8 mouse cellular contexts compared by ENCODE assay signal in the genomic region with DNA sequence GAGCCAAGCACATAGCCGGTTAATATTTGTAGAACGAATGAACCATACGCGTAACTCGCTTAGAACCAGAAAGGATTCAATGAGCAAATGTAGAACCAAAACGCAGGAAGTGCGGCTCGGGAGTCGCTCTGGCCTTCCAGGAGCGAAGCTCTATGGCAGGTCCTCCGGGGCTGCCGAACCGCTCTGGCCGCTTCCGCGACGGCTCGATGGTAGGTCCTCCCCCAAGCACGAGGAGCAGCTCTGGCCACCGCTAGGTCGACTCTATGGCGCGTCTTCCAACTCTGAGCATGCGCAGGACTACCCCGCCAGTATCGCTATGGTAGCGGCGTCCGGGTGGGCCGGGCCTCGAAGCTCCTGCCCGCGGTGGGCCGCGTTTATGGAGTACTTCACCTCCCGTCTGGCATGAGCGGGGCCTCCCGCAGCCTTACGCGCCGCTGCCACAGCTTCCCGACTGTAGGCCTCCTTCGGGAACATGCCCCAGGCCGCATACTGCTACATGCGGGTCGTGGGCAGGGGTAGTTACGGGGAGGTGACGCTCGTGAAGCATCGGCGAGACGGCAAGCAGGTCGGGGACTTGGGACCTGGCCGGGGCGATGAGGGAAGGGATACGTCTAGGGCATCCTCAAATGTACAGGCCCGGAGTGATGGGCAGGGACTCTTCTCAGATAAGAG. TPM values are rescaled to one million over a fixed set of nuclear protein-coding genes. Genes with fewer than 3 reads are reported as not detected.
DNase-seq lines count a peak whose midpoint lies in the region; ATAC-seq and TF ChIP-seq lines count a peak whose summit lies in the region.

A gene (plus strand): TSS at position 224 of the 672 bp plus-strand sequence.

- peak within 1 kb of the TSS; percentile 64 for H3K4me2 ChIP-seq in forebrain, postnatal 0 days (ENCODE audit: low read depth)
- H3K4me2 ChIP-seq in lung, embryonic 15.5 days: peak within 1 kb of the TSS; percentile 81

- TF ChIP-seq RAD21 in MEL (IDR thresholded peaks at IDR 0.05; ENCODE audit: low read depth, low read length): no peak

- peak within 1 kb of the TSS; percentile 75 to 85 for H3K4me3 ChIP-seq in MEL (ENCODE audit: control insufficient read depth in 1 of 2, insufficient read depth in 1 of 2, low read depth in 2 of 2, low read length in 2 of 2)
- H3K4me3 ChIP-seq in cerebellum, adult 2 months (replicated peaks; ENCODE audit: insufficient read depth, low read depth, low read length): peak within 1 kb of the TSS; percentile 82
- peak within 1 kb of the TSS; percentile 71 for H3K4me3 ChIP-seq in forebrain, postnatal 0 days (ENCODE audit: low read depth, low read length)
- peak within 1 kb of the TSS; percentile 87 for H3K4me3 ChIP-seq in lung, embryonic 15.5 days

- TF ChIP-seq POLR2A in MEL (IDR thresholded peaks at IDR 0.05; ENCODE audit: control insufficient read depth in 1 of 2, insufficient read depth in 1 of 2, low read depth in 1 of 2, low read length in 2 of 2, poor library complexity in 1 of 2): peak; percentile 53 to 90; a peak in 3 of 4 replicates
- peak; percentile 69; the same call in 1 of the 2 replicates for TF ChIP-seq POLR2A in cerebellum, adult 2 months (IDR thresholded peaks at IDR 0.05; ENCODE audit: borderline replicate concordance, insufficient read depth, low read length)

- whole genome bisulfite sequencing in cerebellum, adult 2 months: under 1% methylated on average over 57 of the region's 57 CpGs
- 2% methylated on average over 57 of the region's 57 CpGs for WGBS in forebrain, postnatal 0 days
- WGBS in lung, embryonic 15.5 days: under 1% methylated on average over 57 of the region's 57 CpGs

- 0 out of 4 replicates have a peak, but pooled peaks cover 0 to 2% of the 10 kb centered on the region in 2 experiments for H3K36me3 ChIP-seq in MEL (ENCODE audit: control insufficient read depth in 1 of 2, insufficient read depth in 2 of 2, low read length in 2 of 2)
- H3K36me3 ChIP-seq in forebrain, postnatal 0 days (ENCODE audit: insufficient read depth): peaks cover 3% of the 10 kb centered on the region; the same call in 1 of the 2 replicates
- H3K36me3 ChIP-seq in lung, embryonic 15.5 days: no peaks in the 10 kb centered on the region

- peaks cover 0 to 3% of the 10 kb centered on the region in 2 experiments; a peak in 3 of 4 replicates for H3K4me1 ChIP-seq in MEL (ENCODE audit: control insufficient read depth in 1 of 2, insufficient read depth in 2 of 2, low read length in 2 of 2)
- H3K4me1 ChIP-seq in cerebellum, adult 2 months (ENCODE audit: control insufficient read depth, insufficient read depth, low read length): no peaks in the 10 kb centered on the region
- peaks cover 4% of the 10 kb centered on the region; the same call in 1 of the 2 replicates for H3K4me1 ChIP-seq in forebrain, postnatal 0 days (ENCODE audit: insufficient read depth)
- peaks cover 4% of the 10 kb centered on the region; the same call in 1 of the 2 replicates for H3K4me1 ChIP-seq in lung, embryonic 15.5 days

- peak within 1 kb of the TSS; percentile 86 for H3K27ac ChIP-seq in MEL (ENCODE audit: control insufficient read depth, low read depth, low read length)
- peak within 1 kb of the TSS; percentile 37 for H3K27ac ChIP-seq in cerebellum, adult 2 months (ENCODE audit: insufficient read depth, low read length)
- H3K27ac ChIP-seq in forebrain, postnatal 0 days (ENCODE audit: low read depth, low read length): peak within 1 kb of the TSS; percentile 79
- peak within 1 kb of the TSS; percentile 57 for H3K27ac ChIP-seq in lung, embryonic 15.5 days

- no peaks in the 10 kb centered on the region; the same call in 1 of the 2 replicates for H3K79me2 ChIP-seq in MEL (ENCODE audit: control insufficient read depth, insufficient read depth, low read length, poor library complexity)

- peak; percentile 98 for DNase-seq in MEL (ENCODE audit: low read depth, low spot score)
- DNase-seq in cerebellum, adult 2 months: peak; percentile 97 to 98
- DNase-seq in forebrain, postnatal 0 days: peak; percentile 98
- DNase-seq in heart, postnatal 4 days: peak; percentile 97
- peak; percentile 95 to 97 for DNase-seq in layer of hippocampus, adult 8-10 months (ENCODE audit: low spot score in 2 of 2)
- peak; percentile 96 for DNase-seq in ovary, adult 18-20 months (ENCODE audit: low spot score)
- DNase-seq in thymus, postnatal 0 days (ENCODE audit: low spot score): peak; percentile 97

- 0 out of 4 replicates have a peak, but pooled peaks of 1 of the 2 experiments have one; percentile 13 for TF ChIP-seq EP300 in MEL (IDR thresholded peaks at IDR 0.05; ENCODE audit: low read depth in 1 of 2, low read length in 2 of 2)

- peak; percentile 100 for ATAC-seq in forebrain, postnatal 0 days
- peak; percentile 99 for ATAC-seq in lung, embryonic 15.5 days (ENCODE audit: borderline replicate concordance, extremely low read depth, low FRiP score, low TSS enrichment)

- H3K27me3 ChIP-seq in MEL (ENCODE audit: control insufficient read depth in 1 of 2, insufficient read depth in 2 of 2, low read length in 2 of 2): no peaks in the 10 kb centered on the region
- no peaks in the 10 kb centered on the region for H3K27me3 ChIP-seq in cerebellum, adult 2 months (ENCODE audit: control insufficient read depth, insufficient read depth, low read length)
- H3K27me3 ChIP-seq in forebrain, postnatal 0 days (ENCODE audit: insufficient read depth, low read length): no peaks in the 10 kb centered on the region
- no peaks in the 10 kb centered on the region for H3K27me3 ChIP-seq in lung, embryonic 15.5 days

- peak within 1 kb of the TSS; percentile 81 for H3K9ac ChIP-seq in MEL (ENCODE audit: control insufficient read depth, low read depth, low read length, poor library complexity, severe bottlenecking)
- peak within 1 kb of the TSS; percentile 78 for H3K9ac ChIP-seq in forebrain, postnatal 0 days
- peak within 1 kb of the TSS; percentile 79 for H3K9ac ChIP-seq in lung, embryonic 15.5 days

- H3K9me3 ChIP-seq in MEL (replicated peaks; ENCODE audit: insufficient read depth, low read length): no peaks in the 10 kb centered on the region
- no peaks in the 10 kb centered on the region for H3K9me3 ChIP-seq in forebrain, postnatal 0 days (ENCODE audit: low read length)
- H3K9me3 ChIP-seq in lung, embryonic 15.5 days: no peaks in the 10 kb centered on the region

- 0 out of 6 replicates have a peak, but pooled peaks of 1 of the 3 experiments have one; percentile 3 for TF ChIP-seq CTCF in MEL (IDR thresholded peaks at IDR 0.05 in 2 of 3, conservative IDR thresholded peaks at IDR 0.05 in 1 of 3; ENCODE audit: control insufficient read depth in 1 of 3, insufficient read depth in 1 of 3, low read depth in 2 of 3, low read length in 3 of 3, poor library complexity in 1 of 3, severe bottlenecking in 1 of 3)
- TF ChIP-seq CTCF in cerebellum, adult 2 months (IDR thresholded peaks at IDR 0.05; ENCODE audit: borderline replicate concordance, insufficient read depth, low read depth, low read length): no peak
- peak; percentile 57 for TF ChIP-seq CTCF in forebrain, postnatal 0 days (IDR thresholded peaks at IDR 0.05; ENCODE audit: low read depth)

TF ChIP-seq in MEL, 35 proteins besides CTCF, POLR2A, EP300 and RAD21 (continues in another document):
- peak; percentile 97 for TF ChIP-seq NELFE (IDR thresholded peaks at IDR 0.05; ENCODE audit: low read depth, low read length)
- TF ChIP-seq ELF1 (IDR thresholded peaks at IDR 0.05; ENCODE audit: low read depth, low read length): peak; percentile 94
- TF ChIP-seq MYC (IDR thresholded peaks at IDR 0.05; ENCODE audit: low read depth, low read length): peak; percentile 96
- TF ChIP-seq HCFC1 (IDR thresholded peaks at IDR 0.05; ENCODE audit: low read depth, low read length): peak; percentile 95
- TF ChIP-seq SIN3A (IDR thresholded peaks at IDR 0.05; ENCODE audit: low read length): peak; percentile 94
- peak; percentile 93 for TF ChIP-seq ZMIZ1 (IDR thresholded peaks at IDR 0.05; ENCODE audit: low read depth, low read length)
- TF ChIP-seq CHD1 (IDR thresholded peaks at IDR 0.05; ENCODE audit: low read depth, low read length): no peak
- peak; percentile 72; the same call in 1 of the 2 replicates for TF ChIP-seq MAZ (IDR thresholded peaks at IDR 0.05; ENCODE audit: low read depth, low read length)
- peak; percentile 80 for TF ChIP-seq TCF12 (IDR thresholded peaks at IDR 0.05; ENCODE audit: low read depth, low read length)
- peak; percentile 61 for TF ChIP-seq ETS1 (IDR thresholded peaks at IDR 0.05; ENCODE audit: low read depth, low read length)
- no peak for TF ChIP-seq ZC3H11A (IDR thresholded peaks at IDR 0.05; ENCODE audit: low read depth, low read length)
- peak; percentile 96 for TF ChIP-seq POLR2AphosphoS2 (IDR thresholded peaks at IDR 0.05; ENCODE audit: low read length)
- peak; percentile 95 for TF ChIP-seq NRF1 (IDR thresholded peaks at IDR 0.05; ENCODE audit: insufficient read depth, low read depth, low read length, poor library complexity, severe bottlenecking)
- TF ChIP-seq USF2 (IDR thresholded peaks at IDR 0.05; ENCODE audit: borderline replicate concordance in 1 of 2, insufficient read depth in 1 of 2, low read depth in 1 of 2, low read length in 2 of 2): no peak
- no peak for TF ChIP-seq SMC3 (IDR thresholded peaks at IDR 0.05; ENCODE audit: low read depth, low read length)
- peak; percentile 37 for TF ChIP-seq GATA1 (IDR thresholded peaks at IDR 0.05; ENCODE audit: low read depth, low read length)
- 0 out of 2 replicates have a peak, but pooled peaks have one; percentile 5 for TF ChIP-seq MEF2A (IDR thresholded peaks at IDR 0.05; ENCODE audit: extremely low read depth, insufficient replicate concordance, low read depth, low read length, poor library complexity, severe bottlenecking)
- no peak for TF ChIP-seq POLR2AphosphoS5 (IDR thresholded peaks at IDR 0.05; ENCODE audit: borderline replicate concordance, low read depth, low read length)
- peak; percentile 73; the same call in 1 of the 2 replicates for TF ChIP-seq KAT2A (conservative IDR thresholded peaks at IDR 0.05; ENCODE audit: low read depth, low read length)
- peak; percentile 93 for TF ChIP-seq MAX (IDR thresholded peaks at IDR 0.05; ENCODE audit: low read length)
- TF ChIP-seq ZNF384 (IDR thresholded peaks at IDR 0.05; ENCODE audit: low read depth, low read length): no peak

RNA-seq across cellular contexts. Expression of the gene that starts here (rescaled TPM):
- 16.6 and 18.4 TPM in 2 replicates for total RNA-seq in MEL (2012; rRNA removed)
- 10 to 100 TPM in 1 of 2 experiments, not detected in 1; 19.3 TPM for polyA plus RNA-seq in MEL (2012; ENCODE audit: insufficient read depth in 1 of 2, insufficient read length in 2 of 2, low read depth in 1 of 2, low replicate concordance in 2 of 2, missing spikeins in 1 of 2)
- 15.5 and 16.2 TPM in 2 replicates for polyA plus RNA-seq in cerebellum, adult 2 months (2012; rRNA removed)
- 14.9 and 16.6 TPM in 2 replicates for total RNA-seq in forebrain, postnatal 0 days (2014; rRNA removed)
- polyA plus RNA-seq in forebrain, postnatal 0 days (2015; fragmentation: Nextera tagmentation; extraction: Ambion mirVana): 7.9 and 14.0 TPM in 2 replicates
- total RNA-seq in heart, postnatal 4 days (2021): 1 to 10 TPM; 3.6 to 4.6 TPM
- total RNA-seq in layer of hippocampus, adult 8-10 months (2022): 10 to 100 TPM; 18.8 to 21.9 (median 20.0) TPM
- 12.8 and 13.1 TPM in 2 replicates for polyA plus RNA-seq in lung, embryonic 15.5 days (2015; fragmentation: Nextera tagmentation; extraction: Ambion mirVana)
- polyA plus RNA-seq in thymus, postnatal 0 days (2015; fragmentation: Nextera tagmentation; extraction: Ambion mirVana): 5.6 and 6.1 TPM in 2 replicates

Comparison
In these comparisons a context has a peak if more than half of its experiments do, and no peak if none do; other contexts are left out.
1. Peak in every context shown above with its lines: DNase-seq, ATAC-seq, H3K4me3 ChIP-seq and H3K27ac ChIP-seq.